Mouse (Mus musculus) cortical plate, adult 2 months (tissue): Measurements from ENCODE around the gene Prl7a2.

Experiments used
- CTCF ChIP-seq: fragments of 200-500 bp; IDR thresholded peaks from 2 replicates; pipeline ENCODE4 v1.5.1; 2011; ENCODE audit warnings: mild to moderate bottlenecking, control low read depth, low read length; ENCODE audit not compliant: insufficient read depth; ENCODE audit errors: extremely low read depth
- POLR2A ChIP-seq: fragments of 200-500 bp; IDR thresholded peaks from 2 replicates; pipeline ENCODE4 v1.6.1; 2011; ENCODE audit warnings: mild to moderate bottlenecking, low read length, control low read depth; ENCODE audit not compliant: insufficient read depth; ENCODE audit errors: extremely low read depth

GRCm38 (mm10) chr13:27610482-27610881, 57.4 kb downstream of the Prl7a2 start, which contains the start of gene Prl7b1:
- no peak for TF ChIP-seq CTCF
- TF ChIP-seq POLR2A: no peak
